Mouse (Mus musculus) left cerebral cortex, postnatal 14 days (tissue): ENCODE results near the gene Commd6. TPM values are rescaled to one million over a fixed set of nuclear protein-coding genes. Genes with fewer than 3 reads are reported as not detected.

Experiments used
- DNase-seq, 2 experiments: peaks; one replicate each; pipeline ENCODE4 v3.0.0; 2021 to 2022; ENCODE audit warnings: low spot score in 2 of 2, mixed read lengths in 1 of 2
- intact Hi-C: fragments of 180-260 bp; cut with DNase I; formaldehyde crosslinking; loops from one replicate; pipeline ENCODE4 v1.15.1; 2025
- long read RNA-seq, 2 experiments: library from polyadenylated mRNA; stranded (forward); transcript quantifications; one replicate each; pipeline ENCODE4 v2.0.0; 2021
- total RNA-seq, 2 experiments: library from RNA; stranded (reverse); gene quantifications; 2 replicates each; pipeline ENCODE4 v1.2.3; 2021

Gene Commd6
- total RNA-seq: 10 to 100 TPM; 57.2 to 57.5 TPM
- long read RNA-seq, experiment 1, full-length matches to known transcripts: 2 of 6 reads
- long read RNA-seq, experiment 1, partial matches to known transcripts: 2 of 6 reads
- long read RNA-seq, experiment 1, other reads (novel, unspliced or antisense): 2 of 6 reads
- long read RNA-seq, experiment 2, full-length matches to known transcripts: 3 of 9 reads
- long read RNA-seq, experiment 2, partial matches to known transcripts: 1 of 9 reads
- long read RNA-seq, experiment 2, other reads (novel, unspliced or antisense): 5 of 9 reads

- intact Hi-C loops: no loop called here
- peak; percentile 92 to 94 for DNase-seq
These were observed at the start of gene Commd6 for GRCm38 (mm10) chr14:101640153-101640843. Gene Commd6 (minus strand): TSS chr14:101640686.

GRCm38 (mm10) chr14:101688406-101688805, 47.9 kb upstream of the Commd6 start:
- intact Hi-C loops: no loop called here
- DNase-seq: no peak

DNA sequence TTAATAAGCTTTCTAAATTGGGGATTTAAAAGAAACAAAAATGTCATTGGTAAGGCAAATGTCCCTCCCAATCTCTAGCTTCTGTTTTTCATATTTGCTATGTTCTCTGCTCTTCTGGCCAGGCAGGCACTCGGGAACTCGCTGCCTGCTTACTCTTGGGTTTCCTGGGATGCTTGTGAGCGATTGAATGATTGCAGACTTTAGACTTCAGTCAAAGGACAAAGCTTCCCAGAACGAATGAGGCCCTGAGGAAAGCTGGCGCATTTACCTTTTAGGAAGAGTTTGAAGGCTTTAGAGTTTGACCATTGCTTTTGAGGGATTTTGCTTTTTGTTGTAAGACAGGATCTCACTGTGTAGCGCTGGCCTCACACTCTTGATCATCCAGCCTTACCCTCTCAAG, 47.2 kb upstream of the Commd6 start:
- intact Hi-C loops: no loop called here
- DNase-seq: no peak

GRCm38 (mm10) chr14:101672226-101672625, 31.7 kb upstream of the Commd6 start:
- DNase-seq: no peak

DNA sequence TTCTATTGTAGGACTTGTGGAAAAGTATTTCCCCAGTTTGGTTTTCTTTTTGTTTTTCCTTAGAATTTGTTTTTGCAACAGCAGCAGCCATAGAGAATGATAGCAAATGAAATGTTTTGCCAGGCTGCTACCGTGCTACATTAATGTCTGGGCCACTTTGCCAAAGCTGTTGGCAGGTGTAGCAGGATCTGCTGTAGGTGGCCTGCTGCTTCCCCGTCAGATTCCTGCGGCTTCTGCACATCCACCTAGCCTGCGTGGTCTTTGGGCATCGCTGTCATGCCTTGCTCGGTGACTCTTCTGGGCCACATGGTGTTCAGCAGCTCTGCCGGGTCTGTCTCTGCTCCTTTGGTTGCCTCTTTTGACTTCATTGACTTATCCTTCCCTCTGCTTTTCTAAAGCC, 28.1 kb upstream of the Commd6 start:
- intact Hi-C loops: no loop called here
- DNase-seq: no peak

More at GRCm38 (mm10) chr14:101672226-101672625, 31.7 kb upstream of the Commd6 start:
- intact Hi-C loops: no loop called here

DNA sequence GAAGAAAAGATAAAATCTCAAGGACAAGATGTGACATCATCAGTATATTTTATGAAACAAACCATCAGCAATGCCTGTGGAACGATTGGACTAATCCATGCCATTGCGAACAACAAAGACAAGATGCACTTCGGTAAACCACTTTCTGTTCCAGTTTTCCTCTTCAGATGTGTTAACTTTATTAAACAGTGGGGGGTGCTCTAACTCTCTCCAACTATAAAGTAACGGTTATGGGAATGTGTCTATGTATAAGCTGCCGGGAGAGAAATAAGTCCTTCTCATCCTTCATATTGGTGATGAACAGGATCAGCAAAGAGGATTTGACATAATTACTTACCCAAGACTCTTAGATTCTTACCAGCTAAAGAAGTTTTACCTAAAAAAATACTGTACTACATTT, 26.1 kb upstream of the Commd6 start:
- intact Hi-C loops: no loop called here
- DNase-seq: peak in 1 of 2 experiments; percentile 27

DNA sequence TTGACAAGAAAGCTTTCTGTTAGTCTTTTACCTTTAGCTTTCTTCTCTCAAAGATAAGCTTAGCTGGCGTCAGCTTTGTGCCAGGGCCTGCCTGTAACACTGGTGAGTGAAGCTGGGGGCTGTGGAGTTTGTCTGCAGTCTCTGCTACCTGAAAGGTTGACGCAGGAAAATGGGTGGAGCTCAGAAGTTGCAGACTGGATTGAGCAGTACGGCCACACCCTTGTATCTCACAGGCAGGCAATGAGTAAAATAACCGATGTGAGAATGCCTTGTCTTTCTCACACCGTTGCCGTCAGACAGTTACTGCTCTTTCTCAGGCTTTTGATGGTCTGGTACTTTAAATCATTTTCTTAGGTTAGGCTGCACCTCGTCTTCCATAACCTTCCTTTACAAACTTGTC, 25.6 kb upstream of the Commd6 start:
- intact Hi-C loops: no loop called here

DNA sequence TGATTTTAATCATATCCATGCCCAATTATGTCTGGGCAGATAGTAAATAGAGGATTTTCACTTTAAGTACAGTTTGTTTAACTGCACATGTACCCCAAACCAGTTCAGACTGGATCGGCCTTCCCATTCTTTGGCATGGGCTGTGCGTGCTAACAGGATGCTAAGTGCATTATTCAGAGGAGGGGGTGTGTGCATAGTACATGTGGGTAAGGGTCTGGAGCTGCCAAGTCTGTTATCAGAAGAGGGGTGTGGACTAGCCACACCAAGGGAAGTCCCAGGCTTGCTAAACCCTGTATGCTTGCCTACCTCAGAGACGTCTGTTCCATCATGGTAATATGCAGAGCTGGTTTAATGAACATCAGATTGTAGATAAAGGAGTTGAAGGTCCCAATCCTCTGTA, 23.8 kb upstream of the Commd6 start:
- intact Hi-C loops: no loop called here
- no peak for DNase-seq

More for the DNA sequence above, 25.6 kb upstream of the Commd6 start:
- DNase-seq: no peak

DNA sequence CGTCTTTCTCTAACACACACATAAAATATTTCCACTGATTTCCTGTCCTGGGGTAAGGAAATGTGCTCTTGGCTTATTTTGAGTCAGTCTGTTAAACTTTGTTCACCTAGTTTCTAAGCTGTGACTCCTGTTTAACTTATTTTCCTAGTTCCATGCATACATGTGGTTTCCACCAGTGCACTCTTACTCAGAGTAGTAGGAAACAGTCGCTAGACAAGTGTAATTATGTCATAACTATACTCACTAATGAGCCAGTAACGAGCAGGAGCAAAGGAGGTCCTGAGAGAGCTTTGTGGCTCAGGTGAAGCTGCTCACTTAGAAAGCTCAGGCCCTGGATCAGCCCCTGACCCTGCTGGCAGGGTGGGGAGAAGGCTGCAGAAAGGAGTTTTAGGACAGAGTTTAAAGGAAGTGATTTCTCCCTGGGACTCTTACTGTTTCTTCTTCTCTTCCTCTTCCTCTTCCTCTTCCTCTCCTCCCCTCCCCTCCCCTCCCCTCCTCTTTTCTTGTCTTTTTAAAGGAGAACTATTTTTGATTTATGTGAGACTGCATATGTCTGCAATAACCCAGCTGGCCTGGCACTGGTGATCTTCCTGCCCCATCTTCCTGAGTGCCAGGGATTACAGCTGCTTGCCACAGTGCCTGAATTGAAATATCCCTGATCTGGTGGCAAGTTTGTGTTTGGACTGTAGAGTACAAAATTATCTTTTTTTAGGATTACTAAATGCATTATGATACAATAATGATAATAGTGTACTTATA, 21.3 kb upstream of the Commd6 start:
- intact Hi-C loops: no loop called here
- DNase-seq: no peak

DNA sequence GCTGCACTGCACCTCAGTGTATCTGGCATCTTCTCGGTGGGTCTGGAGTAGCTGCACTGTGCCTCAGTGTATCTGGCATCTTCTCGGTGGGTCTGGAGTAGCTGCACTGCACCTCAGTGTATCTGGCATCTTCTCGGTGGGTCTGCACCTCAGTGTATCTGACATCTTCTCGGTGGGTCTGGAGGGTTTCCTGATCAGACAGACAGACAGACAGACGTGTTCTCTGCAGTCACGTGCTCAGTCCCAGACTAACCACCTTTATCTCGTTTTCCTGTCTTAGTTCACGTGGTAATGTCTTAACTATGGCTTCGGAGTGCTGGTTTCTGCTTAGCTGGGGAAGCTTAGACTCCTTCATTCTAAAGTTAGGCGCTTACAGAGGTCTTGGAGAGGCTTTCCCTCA, 15.8 kb upstream of the Commd6 start:
- intact Hi-C loops: no loop called here

GRCm38 (mm10) chr14:101654526-101654909, 14.0 kb upstream of the Commd6 start:
- DNase-seq: no peak
- intact Hi-C loops: loop anchor here (5.0 kb wide), 1 partner anchor 137 kb away; no protein-coding TSS in a partner anchor

More for the DNA sequence above, 15.8 kb upstream of the Commd6 start:
- no peak for DNase-seq

- DNase-seq: peak; percentile 97 to 98
- intact Hi-C loops: loop anchor here (5.0 kb wide), 1 partner anchor 137 kb away; no protein-coding TSS in a partner anchor
These were observed 13.4 kb upstream of the Commd6 start, which contains the start of gene Uchl3 for GRCm38 (mm10) chr14:101653581-101654525. Gene Uchl3 (plus strand): TSS chr14:101653967.

GRCm38 (mm10) chr14:101652571-101652970, 12.1 kb upstream of the Commd6 start:
- intact Hi-C loops: loop anchor here (5.0 kb wide), 1 partner anchor 135 kb away; no protein-coding TSS in a partner anchor
- DNase-seq: no peak

DNA sequence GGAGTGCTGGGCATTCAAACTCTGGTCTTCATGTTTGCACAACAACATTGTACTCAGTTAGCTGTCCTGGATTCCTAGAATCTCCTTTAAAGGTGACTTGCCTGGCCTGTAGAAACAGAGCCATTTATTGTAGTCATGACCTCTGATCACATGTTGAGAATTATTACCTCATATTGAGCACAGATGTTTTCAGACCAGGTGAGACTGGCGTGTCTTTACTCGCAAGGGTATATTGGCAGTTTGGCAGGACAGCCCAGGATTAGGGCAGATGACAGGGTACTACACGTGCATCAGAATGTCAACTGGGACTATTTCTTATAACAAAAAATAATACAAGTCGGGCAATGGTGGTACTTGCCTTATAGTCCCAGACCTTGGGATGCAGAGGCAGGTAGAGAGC, 10.1 kb upstream of the Commd6 start:
- intact Hi-C loops: loop anchor here (5.0 kb wide), 1 partner anchor 133 kb away; no protein-coding TSS in a partner anchor
- DNase-seq: no peak

DNA sequence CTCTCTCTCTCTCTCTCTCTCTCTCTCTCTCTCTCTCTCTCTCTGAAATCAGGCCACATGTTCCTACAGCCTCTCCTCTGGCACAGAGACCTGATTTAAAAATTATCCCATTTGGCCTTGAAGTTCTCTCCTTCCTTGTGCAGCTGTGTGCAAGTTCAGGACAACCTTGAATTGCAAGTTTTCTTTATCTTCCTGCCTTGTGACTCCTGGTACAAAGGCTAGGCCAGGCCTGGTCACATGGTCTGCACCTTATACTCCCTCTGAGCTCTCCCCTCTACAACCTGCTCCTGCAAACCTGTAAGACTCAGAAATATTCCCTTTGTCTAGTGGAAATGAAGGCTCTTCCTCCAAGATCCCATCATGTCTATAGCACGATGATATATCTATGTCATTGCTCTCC, 4.5 kb upstream of the Commd6 start:
- no peak for DNase-seq
- intact Hi-C loops: no loop called here

DNA sequence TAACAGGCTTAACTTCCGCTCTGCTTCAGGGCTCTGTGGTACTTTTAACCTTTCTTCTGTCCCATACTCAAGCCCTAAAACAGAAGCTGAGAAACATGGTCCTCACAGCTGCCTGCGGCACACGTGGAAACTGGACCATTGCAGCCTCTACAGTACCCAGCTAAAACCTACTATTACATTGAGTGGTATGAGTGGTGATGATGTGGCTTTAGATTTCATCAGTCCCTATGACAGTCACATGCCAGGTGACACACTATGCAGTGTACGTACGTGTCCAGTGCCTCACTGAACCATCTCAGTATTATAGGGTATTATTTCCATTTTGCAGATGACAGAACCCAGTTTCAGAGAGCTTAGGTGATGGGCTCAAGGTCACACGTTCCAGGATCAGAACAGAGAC, 3.1 kb downstream of the Commd6 start:
- intact Hi-C loops: no loop called here

DNA sequence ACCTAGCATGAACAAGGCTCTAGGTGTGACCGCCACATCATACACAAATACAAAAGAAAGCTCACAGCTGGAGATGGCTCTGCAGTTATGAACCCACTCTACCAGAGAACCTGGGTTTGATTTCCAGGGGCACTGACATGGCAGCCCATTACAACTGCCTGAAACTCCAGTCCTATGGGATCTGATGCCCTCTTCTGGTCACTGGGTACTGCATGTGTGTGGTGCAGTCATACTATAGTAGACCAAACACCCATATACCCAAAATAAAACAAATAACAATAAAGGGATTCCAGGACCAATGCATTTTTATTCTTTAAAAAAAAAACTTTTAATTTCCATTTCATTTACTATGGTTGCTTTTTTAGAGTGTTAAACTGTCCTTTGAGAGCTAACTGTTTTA, 4.7 kb downstream of the Commd6 start:
- intact Hi-C loops: no loop called here
- DNase-seq: no peak

More for the DNA sequence above, 3.1 kb downstream of the Commd6 start:
- no peak for DNase-seq

DNA sequence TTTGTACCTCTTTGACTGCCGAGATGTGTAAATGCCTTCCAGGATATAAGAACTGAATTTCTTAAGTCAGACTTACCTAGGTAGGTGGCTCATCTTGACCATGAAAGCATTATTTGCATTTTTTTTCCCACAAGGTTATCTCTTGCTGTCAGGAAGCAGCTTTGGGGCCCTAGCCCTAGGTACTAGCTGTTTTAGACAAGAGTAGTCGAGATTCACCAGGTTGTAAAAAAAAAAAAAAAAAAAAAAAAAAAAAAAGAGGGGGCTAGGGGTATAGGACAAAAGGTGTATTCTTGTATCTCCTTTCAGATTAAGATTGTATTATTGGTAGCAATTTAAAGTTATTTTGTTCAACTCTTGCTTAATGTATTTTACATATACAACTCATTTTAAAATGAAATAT, 9.9 kb downstream of the Commd6 start:
- no peak for DNase-seq
- intact Hi-C loops: no loop called here

DNA sequence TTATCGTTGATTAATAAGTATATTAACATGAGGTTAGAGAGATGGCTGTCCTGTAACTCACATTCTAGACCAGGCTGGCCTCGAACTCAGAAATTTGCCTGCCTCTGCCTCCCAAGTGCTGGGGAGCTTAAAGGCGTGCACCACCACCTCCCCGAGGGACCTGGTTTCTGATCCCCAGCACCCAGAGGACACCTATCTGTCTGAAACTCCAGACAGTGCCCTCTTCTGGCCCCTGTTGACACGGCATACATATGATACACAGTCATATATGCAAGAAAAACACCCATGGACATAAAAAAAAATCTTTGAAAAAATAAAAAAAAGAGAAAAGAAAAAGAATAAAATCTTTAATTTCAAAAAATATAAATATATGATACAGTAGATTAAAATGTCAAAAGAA, 22.8 kb downstream of the Commd6 start:
- no peak for DNase-seq
- intact Hi-C loops: no loop called here
